Mouse (Mus musculus) urinary bladder, postnatal 4 days (tissue): ENCODE measurements around the gene Hist1h4b.
"Not testable (repeated sequence)": the region's sequence is repeated elsewhere in the genome, so short reads cannot be mapped to it uniquely, and the experiment has no call there.

ENCODE experiments used
- DNase-seq, 2 experiments: peaks; one replicate each; pipeline ENCODE4 v3.0.0; 2021 to 2022; ENCODE audit warnings: low spot score in 2 of 2

Hist1h4b gene

GRCm38 (mm10) chr13:23740256-23740840, 16.5 kb upstream of the Hist1h4b start:
- no peak for DNase-seq

- no peak for DNase-seq
Measured at GRCm38 (mm10) chr13:23740910-23741309, 15.9 kb upstream of the Hist1h4b start.

- no peak for DNase-seq
Measured at GRCm38 (mm10) chr13:23742007-23742406, 14.8 kb upstream of the Hist1h4b start.

GRCm38 (mm10) chr13:23743215-23743614, 13.6 kb upstream of the Hist1h4b start:
- DNase-seq = no peak

- DNase-seq = no peak
Measured at GRCm38 (mm10) chr13:23743963-23744362, 12.8 kb upstream of the Hist1h4b start.

- no peak for DNase-seq
Measured at GRCm38 (mm10) chr13:23744421-23745380, 12.1 kb upstream of the Hist1h4b start.

GRCm38 (mm10) chr13:23745381-23746161, 11.2 kb upstream of the Hist1h4b start, which contains the start of gene Hist1h3c:
Gene Hist1h3c (minus strand): TSS chr13:23745602.
- DNase-seq = peak; percentile 70 to 84

- peak in 1 of 2 experiments; percentile 68 for DNase-seq
Measured at GRCm38 (mm10) chr13:23746201-23747080, 10.4 kb upstream of the Hist1h4b start, which contains the start of gene Hist1h2bb. Gene Hist1h2bb (plus strand): TSS chr13:23746734.

GRCm38 (mm10) chr13:23747081-23747891, 9.5 kb upstream of the Hist1h4b start:
- no peak for DNase-seq

GRCm38 (mm10) chr13:23747892-23748288, 8.9 kb upstream of the Hist1h4b start:
- DNase-seq = no peak

GRCm38 (mm10) chr13:23749563-23750121, 7.2 kb upstream of the Hist1h4b start:
- DNase-seq = no peak

GRCm38 (mm10) chr13:23750839-23751477, 5.9 kb upstream of the Hist1h4b start, which contains the start of gene Hist1h2ab:
Gene Hist1h2ab (plus strand): TSS chr13:23751126.
- not testable (repeated sequence) for DNase-seq

GRCm38 (mm10) chr13:23751478-23751956, 5.3 kb upstream of the Hist1h4b start:
- DNase-seq = no peak

- peak; percentile 74 to 86 for DNase-seq
Measured at GRCm38 (mm10) chr13:23752067-23752741, 4.6 kb upstream of the Hist1h4b start, which contains the start of gene Hist1h3b. Gene Hist1h3b (plus strand): TSS chr13:23752267.

- no peak for DNase-seq
Measured at GRCm38 (mm10) chr13:23752742-23753172, 4.1 kb upstream of the Hist1h4b start.

GRCm38 (mm10) chr13:23753314-23754078, 3.3 kb upstream of the Hist1h4b start:
- DNase-seq = no peak

GRCm38 (mm10) chr13:23755000-23755399, 1.8 kb upstream of the Hist1h4b start:
- DNase-seq = no peak
